Mouse (Mus musculus) bone marrow macrophage, adult 2 months (primary cell): ENCODE data around the gene Hydin.

Experiments
- CTCF ChIP-seq: IDR thresholded peaks from 2 replicates; pipeline ENCODE4 v1.5.1; 2012; ENCODE audit warnings: low read depth, mild to moderate bottlenecking, low read length, moderate library complexity
- POLR2A ChIP-seq: IDR thresholded peaks from 2 replicates; pipeline ENCODE4 v1.6.1; 2012; ENCODE audit warnings: mild to moderate bottlenecking, low read depth, low read length, borderline replicate concordance

DNA sequence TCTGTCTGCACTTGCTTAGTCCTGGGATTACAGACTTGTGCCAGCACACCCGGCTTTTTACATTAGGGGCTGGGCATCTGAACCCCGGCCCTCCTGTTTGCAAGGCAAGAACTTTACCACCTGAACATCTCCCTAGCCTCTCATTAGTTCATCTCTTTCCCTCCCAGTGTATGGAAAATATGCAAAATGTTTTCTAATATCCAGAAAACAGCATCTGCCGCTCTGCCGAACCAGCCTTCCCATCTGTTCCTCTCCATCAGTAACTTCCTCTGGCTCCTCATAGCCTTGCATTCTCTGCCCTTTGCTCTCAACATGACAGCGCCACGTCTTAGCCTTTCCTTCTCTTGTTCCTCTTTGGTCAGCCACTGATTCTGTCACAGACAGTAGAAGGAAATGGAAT lies 210.5 kb downstream of the Hydin start:
- TF ChIP-seq POLR2A, result no peak
- TF ChIP-seq CTCF, result no peak
